Mouse (Mus musculus) forebrain, postnatal 0 days (tissue): ENCODE measurements around the gene Mab21l1. TPM values are rescaled to one million over a fixed set of nuclear protein-coding genes. Genes with fewer than 3 reads are reported as not detected.

ENCODE experiments used
- ATAC-seq: fragments of 200-750 bp; cut with Nextera tagmentation; 2 replicates; pipeline ENCODE4 v1.8.0; 2017; ENCODE audit warnings: mild to moderate bottlenecking, moderate library complexity
- DNase-seq: peaks from one replicate; pipeline ENCODE4 v3.0.0-alpha.2; 2015
- H3K27ac ChIP-seq: fragments of 300-500 bp; sonication (generic); 2 replicates; pipeline ENCODE4 v1.5.1; 2014; ENCODE audit warnings: low read depth, mild to moderate bottlenecking, antibody characterized with exemption, low read length, moderate library complexity, mixed read lengths
- H3K27me3 ChIP-seq: fragments of 300-500 bp; sonication (generic); 2 replicates; pipeline ENCODE4 v1.6.1; 2014; ENCODE audit warnings: mild to moderate bottlenecking, low read length, mixed read lengths; ENCODE audit not compliant: insufficient read depth
- H3K36me3 ChIP-seq: fragments of 300-500 bp; sonication (generic); 2 replicates; pipeline ENCODE4 v1.6.1; 2014; ENCODE audit warnings: mild to moderate bottlenecking, moderate library complexity; ENCODE audit not compliant: insufficient read depth
- H3K4me1 ChIP-seq: fragments of 300-500 bp; sonication (generic); 2 replicates; pipeline ENCODE4 v1.6.1; 2014; ENCODE audit warnings: antibody characterized with exemption; ENCODE audit not compliant: insufficient read depth
- H3K4me2 ChIP-seq: fragments of 300-500 bp; sonication (generic); 2 replicates; pipeline ENCODE4 v1.6.1; 2014; ENCODE audit warnings: low read depth, mild to moderate bottlenecking, moderate library complexity
- H3K4me3 ChIP-seq: fragments of 300-500 bp; sonication (generic); 2 replicates; pipeline ENCODE4 v1.5.1; 2014; ENCODE audit warnings: low read depth, low read length, mixed read lengths
- H3K9ac ChIP-seq: fragments of 300-500 bp; sonication (generic); 2 replicates; pipeline ENCODE4 v1.6.1; 2014; ENCODE audit warnings: mild to moderate bottlenecking
- H3K9me3 ChIP-seq: fragments of 300-500 bp; sonication (generic); 2 replicates; pipeline ENCODE4 v1.6.1; 2016; ENCODE audit warnings: low read length
- CTCF ChIP-seq: sonication (generic); IDR thresholded peaks from 2 replicates; pipeline ENCODE4 v1.5.1; 2016; ENCODE audit warnings: antibody characterized with exemption, control low read depth, low read depth
- WGBS: fragments of 180-500 bp; shearing (Covaris S2); extraction: QIAGEN DNeasy Blood & Tissue Kit; methylation state at CpG from one replicate; pipeline ENCODE4 v1.1.7; 2014; 5-methylcytosine and 5-hydroxymethylcytosine counted together
- polyA plus RNA-seq: library from polyadenylated mRNA; unstranded; fragments of >200 nt; fragmentation: Nextera tagmentation; extraction: Ambion mirVana; gene quantifications from 2 replicates; pipeline ENCODE4 v1.2.1, GENCODE M21; 2015
- total RNA-seq: library from RNA; depleted of rRNA; stranded (reverse); fragments of >200 nt; gene quantifications from 2 replicates; pipeline ENCODE4 v1.2.3, GENCODE M21; 2014

Gene Mab21l1
- total and polyA plus RNA-seq, 2 experiments from 2014 or later: 13.5 to 16.9 TPM

DNA sequence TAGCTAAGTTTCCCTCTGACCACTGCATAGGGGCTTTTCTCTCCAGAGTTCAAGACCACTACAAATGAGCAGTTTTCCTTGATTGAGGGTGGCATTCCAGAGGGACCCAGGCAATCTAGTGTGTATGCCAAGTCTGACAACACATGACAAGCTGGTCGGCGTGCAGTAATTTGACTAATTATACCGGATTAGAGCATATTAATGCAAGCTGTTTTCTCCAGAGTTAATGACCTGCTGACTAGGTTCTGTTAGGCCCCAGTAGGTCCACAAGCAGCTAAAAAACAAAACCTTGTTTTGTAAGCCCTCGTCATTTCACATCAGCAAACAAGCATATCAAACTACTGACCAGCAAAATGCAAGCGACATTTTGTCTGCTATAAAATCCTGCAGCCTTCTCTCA, 30.9 kb upstream of the Mab21l1 start:
- Histone ChIP-seq H3K27me3 (no peaks in the 10 kb centered on the region), H3K4me2 (no peak overlapping the region), H3K36me3 (no peaks in the 10 kb centered on the region), H3K4me3 (no peak overlapping the region), H3K9ac (no peak overlapping the region), H3K27ac (no peak overlapping the region), H3K4me1 (peaks cover 14% of the 10 kb centered on the region; the same call in 1 of the 2 replicates), H3K9me3 (no peaks in the 10 kb centered on the region)
- ATAC-seq: no peak
- 13% methylated on average over 5 of the region's 5 CpGs for WGBS
- TF ChIP-seq CTCF: no peak
- DNase-seq: no peak

DNA sequence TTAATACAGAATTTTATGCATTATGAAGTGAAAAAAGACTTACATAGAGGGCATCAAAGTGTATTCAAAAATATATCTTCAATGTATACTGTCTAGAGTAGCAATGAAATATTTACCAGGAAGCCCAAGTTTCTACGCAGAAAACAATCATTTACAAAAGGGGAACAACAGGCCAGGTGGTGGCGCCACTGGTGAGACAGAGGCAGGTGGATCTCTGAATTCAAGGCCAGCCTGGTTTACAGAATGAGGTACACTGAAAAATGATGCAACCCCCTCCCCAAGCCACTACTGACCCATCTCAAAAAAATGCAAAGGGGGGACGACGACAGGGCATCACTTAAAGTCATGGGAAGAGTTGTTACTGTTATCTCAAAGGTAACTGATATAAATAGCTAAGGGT, 29.8 kb upstream of the Mab21l1 start:
- ATAC-seq (no peak), DNase-seq (no peak)
- peak; percentile 17; the same call in 1 of the 2 replicates for TF ChIP-seq CTCF
- H3K4me3 ChIP-seq: no peak overlapping the region
- H3K4me2 ChIP-seq: no peak overlapping the region
- H3K27me3 ChIP-seq: no peaks in the 10 kb centered on the region
- no peak overlapping the region for H3K27ac ChIP-seq
- H3K9ac ChIP-seq: no peak overlapping the region
- no peaks in the 10 kb centered on the region for H3K9me3 ChIP-seq
- H3K36me3 ChIP-seq: no peaks in the 10 kb centered on the region
- 88% methylated on average over 4 of the region's 4 CpGs for WGBS
- H3K4me1 ChIP-seq: peaks cover 17% of the 10 kb centered on the region; the same call in 1 of the 2 replicates

DNA sequence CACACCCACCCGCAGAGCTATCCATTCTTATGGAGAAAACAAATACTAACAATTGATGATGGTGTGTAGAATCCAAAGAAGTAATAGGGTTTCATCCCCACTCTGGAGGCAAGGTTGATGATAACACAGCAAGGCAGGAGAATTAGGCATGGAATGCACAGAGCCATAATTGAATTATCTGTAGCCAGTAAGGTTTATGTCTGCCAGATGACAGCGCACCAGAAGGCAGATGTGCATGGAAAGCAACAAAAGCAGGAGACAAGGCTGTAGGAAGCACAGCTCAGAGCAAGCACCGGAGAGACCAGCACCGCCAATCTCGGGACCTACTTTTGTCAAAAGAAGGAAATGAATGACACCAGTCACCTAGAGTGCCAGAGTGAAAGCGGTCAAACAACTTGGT, 28.4 kb upstream of the Mab21l1 start:
- Histone ChIP-seq H3K4me1 (peaks cover 17% of the 10 kb centered on the region; the same call in 1 of the 2 replicates), H3K4me2 (no peak overlapping the region), H3K36me3 (no peaks in the 10 kb centered on the region), H3K9ac (no peak overlapping the region), H3K9me3 (no peaks in the 10 kb centered on the region), H3K4me3 (no peak overlapping the region), H3K27me3 (no peaks in the 10 kb centered on the region), H3K27ac (no peak overlapping the region)
- no peak for TF ChIP-seq CTCF
- ATAC-seq (no peak), DNase-seq (no peak)
- WGBS: 92% methylated on average over 6 of the region's 6 CpGs

DNA sequence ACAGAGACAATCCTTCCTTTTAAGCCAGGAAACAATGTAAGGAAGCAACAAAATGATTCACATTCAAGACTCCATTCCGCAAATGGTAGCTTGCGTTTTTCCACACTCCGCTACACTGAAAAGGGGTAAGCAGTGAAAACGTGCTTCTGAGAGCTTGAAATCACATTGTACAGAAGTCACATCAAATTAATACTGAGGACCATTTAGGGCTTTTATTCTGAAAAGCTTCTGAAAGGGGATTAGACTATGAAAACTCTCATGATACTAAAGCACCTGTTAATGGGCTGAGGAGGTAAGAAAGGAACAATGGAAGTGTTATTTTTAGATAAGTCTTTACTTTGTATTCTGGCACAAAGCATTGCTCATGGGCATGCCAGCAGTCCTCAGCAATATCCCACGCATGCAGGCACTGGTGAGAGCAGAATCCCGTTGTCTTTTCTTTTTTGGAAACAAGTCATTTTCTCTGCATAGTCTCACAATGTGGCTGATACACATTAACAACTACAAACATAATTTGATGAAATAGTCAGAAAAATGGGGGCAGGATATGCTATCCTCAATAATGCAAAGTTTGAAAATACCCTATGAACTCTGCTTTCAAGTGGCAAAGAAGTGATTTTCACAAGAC, 27.2 kb upstream of the Mab21l1 start:
- no peaks in the 10 kb centered on the region for H3K36me3 ChIP-seq
- H3K27me3 ChIP-seq: no peaks in the 10 kb centered on the region
- no peak for TF ChIP-seq CTCF
- no peak overlapping the region for H3K27ac ChIP-seq
- H3K9ac ChIP-seq: no peak overlapping the region
- WGBS: 19% methylated on average over 6 of the region's 6 CpGs
- no peaks in the 10 kb centered on the region for H3K9me3 ChIP-seq
- ATAC-seq: peak; percentile 59
- no peak overlapping the region for H3K4me3 ChIP-seq
- no peak for DNase-seq
- H3K4me2 ChIP-seq: no peak overlapping the region
- H3K4me1 ChIP-seq: peaks cover 17% of the 10 kb centered on the region; the same call in 1 of the 2 replicates

DNA sequence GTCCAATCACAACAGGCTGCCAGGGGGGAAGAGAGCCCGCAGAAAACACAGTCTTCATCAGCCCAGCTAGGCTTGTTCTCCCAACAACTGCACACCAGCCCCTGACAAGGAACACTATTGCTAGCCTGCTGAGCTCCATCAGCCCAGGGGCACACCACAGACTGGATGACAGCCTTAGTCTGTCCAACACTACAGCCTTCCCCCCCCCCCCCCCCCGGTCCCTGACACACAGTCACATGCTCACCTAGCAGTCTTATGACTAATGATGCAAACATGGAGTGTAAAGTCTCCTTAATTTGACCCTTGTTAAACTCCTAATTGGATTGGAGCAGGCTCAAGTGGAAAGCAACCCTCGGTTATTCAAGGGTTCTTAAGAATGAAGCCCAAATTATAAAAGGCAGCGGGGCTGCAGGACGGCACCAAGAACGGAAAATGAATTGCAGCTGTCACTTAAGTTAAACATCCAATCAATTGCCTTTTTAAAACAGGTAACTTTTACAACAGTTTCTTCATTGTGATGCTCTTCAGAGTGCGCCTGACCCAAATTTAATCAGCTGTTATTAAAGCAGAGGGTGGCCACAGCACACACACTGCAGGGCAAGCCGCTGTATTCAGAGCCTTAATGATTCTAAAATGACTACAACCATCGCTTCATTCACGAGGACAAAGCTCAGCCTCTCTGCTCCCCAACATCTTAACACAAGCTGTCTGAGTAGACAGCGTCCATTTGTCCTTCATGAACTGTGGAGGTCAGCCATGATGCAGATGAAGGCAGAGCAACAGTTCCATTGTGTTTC, 26.3 kb upstream of the Mab21l1 start:
- WGBS: 11% methylated on average over 11 of the region's 11 CpGs
- DNase-seq (no peak), ATAC-seq (peak; percentile 38)
- Histone ChIP-seq H3K4me2 (no peak overlapping the region), H3K36me3 (no peaks in the 10 kb centered on the region), H3K4me3 (no peak overlapping the region), H3K27ac (0 out of 2 replicates have a peak overlapping the region, but pooled peaks have one; percentile 31), H3K4me1 (peaks cover 10% of the 10 kb centered on the region; the same call in 1 of the 2 replicates), H3K27me3 (no peaks in the 10 kb centered on the region), H3K9ac (no peak overlapping the region), H3K9me3 (no peaks in the 10 kb centered on the region)
- no peak for TF ChIP-seq CTCF

DNA sequence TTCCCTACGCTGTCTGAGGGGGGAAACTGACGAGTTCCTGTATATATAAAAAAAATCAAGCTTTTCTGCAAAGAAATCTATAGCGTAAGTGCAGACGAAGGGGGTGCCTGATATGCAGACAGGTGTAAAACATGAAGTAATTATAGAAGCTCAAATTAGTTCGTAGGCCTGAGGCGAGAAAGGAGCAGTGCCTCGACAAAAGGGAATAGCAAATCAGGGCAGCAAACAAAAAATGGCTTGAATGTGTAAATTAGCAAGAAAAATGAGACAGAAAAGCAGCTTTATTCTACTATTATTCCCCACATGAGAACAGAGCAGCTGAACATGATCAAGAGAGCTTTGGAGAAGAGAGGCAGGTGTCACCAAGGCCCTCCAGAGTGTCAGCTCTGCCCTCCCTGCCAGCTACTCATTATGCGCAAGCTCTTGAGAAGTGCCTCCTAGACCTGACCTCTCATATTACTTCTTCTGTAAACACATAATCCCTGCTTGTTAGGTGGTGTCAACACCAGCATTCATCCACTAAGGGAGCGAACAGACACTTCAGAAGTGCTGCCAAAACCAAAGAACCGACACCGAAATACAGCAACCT, 25.6 kb upstream of the Mab21l1 start:
- no peaks in the 10 kb centered on the region for H3K9me3 ChIP-seq
- H3K27ac ChIP-seq: peak overlapping the region; percentile 31; the same call in 1 of the 2 replicates
- DNase-seq (no peak), ATAC-seq (no peak)
- no peak overlapping the region for H3K4me2 ChIP-seq
- H3K27me3 ChIP-seq: no peaks in the 10 kb centered on the region
- H3K9ac ChIP-seq: no peak overlapping the region
- no peak for TF ChIP-seq CTCF
- H3K4me1 ChIP-seq: 0 out of 2 replicates have a peak, but pooled peaks cover 9% of the 10 kb centered on the region
- H3K36me3 ChIP-seq: no peaks in the 10 kb centered on the region
- 17% methylated on average over 11 of the region's 11 CpGs for WGBS
- H3K4me3 ChIP-seq: no peak overlapping the region

DNA sequence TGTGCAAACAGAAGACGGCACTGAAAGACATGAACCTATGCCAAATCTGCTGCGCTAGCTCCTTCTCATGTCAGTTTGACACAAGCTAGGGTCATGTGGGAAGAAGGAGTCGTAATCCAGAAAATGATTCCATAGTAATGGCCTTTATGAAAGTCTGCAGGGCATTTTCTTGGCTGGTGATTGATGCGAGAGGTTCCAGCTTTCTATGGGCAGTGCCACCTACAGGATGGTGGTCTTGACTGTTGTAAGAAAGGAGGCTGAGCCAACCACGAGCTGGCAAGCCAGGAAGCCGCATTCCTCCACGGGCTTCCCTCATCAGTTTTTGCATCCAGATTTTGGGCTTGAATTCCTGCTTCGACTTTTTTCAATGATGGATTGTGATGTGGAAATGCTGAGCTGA, 24.0 kb upstream of the Mab21l1 start:
- H3K27ac ChIP-seq: no peak overlapping the region
- 32% methylated on average over 8 of the region's 8 CpGs for WGBS

More for the DNA sequence above, 24.0 kb upstream of the Mab21l1 start:
- no peaks in the 10 kb centered on the region for H3K9me3 ChIP-seq
- ATAC-seq (no peak), DNase-seq (no peak)
- no peaks in the 10 kb centered on the region for H3K27me3 ChIP-seq
- no peaks in the 10 kb centered on the region for H3K36me3 ChIP-seq
- H3K4me1 ChIP-seq: 0 out of 2 replicates have a peak, but pooled peaks cover 9% of the 10 kb centered on the region
- peak; percentile 40; the same call in 1 of the 2 replicates for TF ChIP-seq CTCF
- no peak overlapping the region for H3K4me2 ChIP-seq
- no peak overlapping the region for H3K9ac ChIP-seq
- no peak overlapping the region for H3K4me3 ChIP-seq
